Mouse (Mus musculus): ENCODE results near the gene Itgb2.

DNA sequence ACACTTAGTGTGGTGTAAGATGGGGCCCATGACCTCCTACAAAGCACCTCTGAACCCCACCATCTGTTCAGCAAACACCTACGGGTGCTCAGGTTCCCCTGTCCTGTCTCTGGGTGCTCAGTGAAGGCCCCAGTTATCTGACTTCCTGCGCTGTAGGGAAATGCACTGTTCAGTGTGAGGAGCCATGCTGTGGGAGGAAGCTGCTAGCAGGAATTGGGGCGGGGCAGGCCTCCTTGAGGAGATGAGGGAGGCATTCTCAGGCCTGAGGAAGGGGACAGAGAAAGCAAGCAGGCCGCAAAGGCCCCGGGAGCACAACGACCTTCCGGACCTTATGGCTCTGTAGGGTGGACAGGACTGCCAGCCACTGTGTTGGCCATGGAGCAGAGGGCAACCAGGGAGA, 59.1 kb downstream of the Itgb2 start:
- TF ChIP-seq CTCF (IDR thresholded peaks at IDR 0.05) (no peak), EP300 (IDR thresholded peaks at IDR 0.05; ENCODE audit: insufficient read depth, low read depth, low read length) (no peak)

All from heart, adult 2 months (tissue).